Mouse (Mus musculus): ENCODE data around the gene Glb1. TPM values are rescaled to one million over a fixed set of nuclear protein-coding genes. Genes with fewer than 3 reads are reported as not detected.

Glb1 gene
- polyA plus RNA-seq, 1 experiment from 2014 or later, result 20.9 TPM

GRCm38 (mm10) chr9:114522501-114522900 lies 121.6 kb downstream of the Glb1 start:
- Histone ChIP-seq H3K9me3 (ENCODE audit: control insufficient read depth, low read length) (no peaks in the 10 kb centered on the region), H3K27ac (ENCODE audit: low read depth, low read length) (no peak overlapping the region), H3K27me3 (ENCODE audit: control insufficient read depth, insufficient read depth, low read length) (no peaks in the 10 kb centered on the region), H3K4me1 (ENCODE audit: control insufficient read depth, insufficient read depth, low read length) (peaks cover 19% of the 10 kb centered on the region), H3K36me3 (ENCODE audit: control insufficient read depth, insufficient read depth, low read length) (peaks cover 2% of the 10 kb centered on the region; the same call in 1 of the 2 replicates), H3K9ac (ENCODE audit: low read length) (no peak overlapping the region), H3K4me2 (no peak overlapping the region), H3K4me3 (ENCODE audit: low read depth, low read length) (no peak overlapping the region)
- DNase-seq (ENCODE audit: low spot score, missing footprints) (no peak), ATAC-seq (ENCODE audit: low FRiP score) (no peak)
- WGBS, result 88% methylated on average over 9 of the region's 9 CpGs

Other genes with a start within 250 kb of the Glb1 start
- not detected in 2 replicates for gene Bcl2a1c, start 70.9 kb upstream of the Glb1 start, polyA plus RNA-seq (2014; fragmentation: Nextera tagmentation; extraction: Ambion mirVana)
- gene Crtap, start 10.4 kb upstream of the Glb1 start, polyA plus RNA-seq (2014; fragmentation: Nextera tagmentation; extraction: Ambion mirVana), result 37.6 and 38.7 TPM in 2 replicates
- 3.1 and 3.8 TPM in 2 replicates for gene Tmppe, start within 50 bp of the Glb1 start, polyA plus RNA-seq (2014; fragmentation: Nextera tagmentation; extraction: Ambion mirVana)
- gene Ccr4, start 103.8 kb downstream of the Glb1 start, polyA plus RNA-seq (2014; fragmentation: Nextera tagmentation; extraction: Ambion mirVana), result not detected in 2 replicates
- gene C130032M10Rik, start 114.6 kb downstream of the Glb1 start, polyA plus RNA-seq (2014; fragmentation: Nextera tagmentation; extraction: Ambion mirVana), result not detected in 2 replicates
- 1.6 and 2.2 TPM in 2 replicates for gene Trim71, start 163.3 kb downstream of the Glb1 start, polyA plus RNA-seq (2014; fragmentation: Nextera tagmentation; extraction: Ambion mirVana)
- gene Cnot10, start 239.1 kb downstream of the Glb1 start, polyA plus RNA-seq (2014; fragmentation: Nextera tagmentation; extraction: Ambion mirVana), result 67.4 and 69.3 TPM in 2 replicates

All from midbrain, embryonic 11.5 days (tissue).